Mouse (Mus musculus) layer of hippocampus, adult 18-20 months (tissue): ENCODE data around the gene Emilin3. TPM values are rescaled to one million over a fixed set of nuclear protein-coding genes. Genes with fewer than 3 reads are reported as not detected.
"Not testable (repeated sequence)": the region's sequence is repeated elsewhere in the genome, so short reads cannot be mapped to it uniquely, and the experiment has no call there.

ENCODE experiments used
- DNase-seq, 2 experiments: peaks; one replicate each; pipeline ENCODE4 v3.0.0; 2022; ENCODE audit warnings: low spot score in 2 of 2
- long read RNA-seq: library from polyadenylated mRNA; stranded (forward); transcript quantifications from one replicate; pipeline ENCODE4 v2.0.0, GENCODE M21; 2021
- total RNA-seq, 2 experiments: library from RNA; stranded (reverse); gene quantifications; 2 replicates each; pipeline ENCODE4 v1.2.3; 2021

Gene Emilin3
- under 1 TPM; 0.18 to 0.25 TPM for total RNA-seq
- long read RNA-seq, result 0 reads

GRCm38 (mm10) chr2:160912231-160912671 is at the start of gene Emilin3:
Emilin3 (minus strand) TSS chr2:160912328.
- no peak for DNase-seq

- DNase-seq, result no peak
These were observed 49.0 kb upstream of the Emilin3 start for GRCm38 (mm10) chr2:160960956-160961646.

GRCm38 (mm10) chr2:160959901-160960300 is 47.8 kb upstream of the Emilin3 start:
- no peak for DNase-seq

GRCm38 (mm10) chr2:160958737-160959136 is 46.6 kb upstream of the Emilin3 start:
- DNase-seq, result no peak

DNA sequence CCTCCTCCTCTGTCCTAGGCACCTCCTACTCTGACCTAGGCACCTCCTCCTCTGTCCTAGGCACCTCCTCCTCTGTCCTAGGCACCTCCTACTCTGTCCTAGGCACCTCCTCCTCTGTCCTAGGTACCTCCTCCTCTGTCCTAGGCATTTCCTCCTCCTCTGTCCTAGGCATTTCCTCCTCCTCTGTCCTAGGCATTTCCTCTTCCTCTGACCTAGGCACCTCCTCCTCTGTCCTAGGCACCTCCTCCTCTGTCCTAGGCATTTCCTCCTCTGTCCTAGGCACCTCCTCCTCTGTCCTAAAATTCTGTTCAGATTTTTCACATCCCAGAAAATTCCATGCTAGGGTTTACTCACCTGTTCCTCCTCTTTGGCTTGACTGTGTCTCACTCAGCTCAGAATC is 45.7 kb upstream of the Emilin3 start:
- DNase-seq, result not testable (repeated sequence)

- DNase-seq, result not testable (repeated sequence)
These were observed 45.2 kb upstream of the Emilin3 start for GRCm38 (mm10) chr2:160957307-160957706.

GRCm38 (mm10) chr2:160955331-160955730 is 43.2 kb upstream of the Emilin3 start:
- DNase-seq, result peak in 1 of 2 experiments; percentile 42

GRCm38 (mm10) chr2:160954541-160954940 is 42.4 kb upstream of the Emilin3 start:
- no peak for DNase-seq

DNA sequence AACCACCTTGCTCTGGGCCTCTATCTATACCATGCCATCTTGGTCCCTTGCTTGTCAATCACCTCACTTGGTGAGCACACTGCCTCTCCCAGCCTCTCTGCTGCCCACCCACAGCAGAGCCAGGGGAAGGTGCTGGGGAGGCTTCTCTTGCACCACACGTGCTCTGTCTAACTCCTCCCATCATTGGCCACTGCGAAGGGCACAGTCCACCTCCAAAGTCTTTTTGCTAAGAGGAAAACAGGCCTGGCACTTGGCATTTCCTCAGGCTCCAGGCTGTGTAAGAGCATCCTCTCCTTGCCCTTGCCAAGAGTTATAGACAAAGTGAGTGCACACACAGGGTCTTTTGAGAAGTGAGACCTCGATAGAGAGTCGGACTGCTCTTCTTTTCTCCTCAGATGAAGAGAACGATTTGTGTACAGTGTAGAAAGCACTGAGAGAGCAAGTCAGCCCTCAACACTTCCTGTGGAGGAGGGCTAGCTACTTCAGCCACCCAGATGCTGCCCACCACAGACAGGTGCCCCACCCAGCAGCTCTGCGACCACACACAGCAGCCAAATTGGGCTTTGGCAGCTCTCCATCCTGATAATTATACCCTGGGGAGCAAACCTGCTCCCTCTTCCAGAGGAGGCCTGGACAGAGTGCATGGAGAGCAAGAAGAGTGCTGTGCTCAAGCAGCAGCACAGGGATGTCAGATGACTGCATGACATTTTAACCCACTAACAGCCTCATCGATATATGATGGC is 41.2 kb upstream of the Emilin3 start:
- no peak for DNase-seq

- peak in 1 of 2 experiments; percentile 34 for DNase-seq
These were observed 39.5 kb upstream of the Emilin3 start for GRCm38 (mm10) chr2:160951595-160951994.

GRCm38 (mm10) chr2:160942443-160942842 is 30.3 kb upstream of the Emilin3 start:
- DNase-seq, result no peak

DNA sequence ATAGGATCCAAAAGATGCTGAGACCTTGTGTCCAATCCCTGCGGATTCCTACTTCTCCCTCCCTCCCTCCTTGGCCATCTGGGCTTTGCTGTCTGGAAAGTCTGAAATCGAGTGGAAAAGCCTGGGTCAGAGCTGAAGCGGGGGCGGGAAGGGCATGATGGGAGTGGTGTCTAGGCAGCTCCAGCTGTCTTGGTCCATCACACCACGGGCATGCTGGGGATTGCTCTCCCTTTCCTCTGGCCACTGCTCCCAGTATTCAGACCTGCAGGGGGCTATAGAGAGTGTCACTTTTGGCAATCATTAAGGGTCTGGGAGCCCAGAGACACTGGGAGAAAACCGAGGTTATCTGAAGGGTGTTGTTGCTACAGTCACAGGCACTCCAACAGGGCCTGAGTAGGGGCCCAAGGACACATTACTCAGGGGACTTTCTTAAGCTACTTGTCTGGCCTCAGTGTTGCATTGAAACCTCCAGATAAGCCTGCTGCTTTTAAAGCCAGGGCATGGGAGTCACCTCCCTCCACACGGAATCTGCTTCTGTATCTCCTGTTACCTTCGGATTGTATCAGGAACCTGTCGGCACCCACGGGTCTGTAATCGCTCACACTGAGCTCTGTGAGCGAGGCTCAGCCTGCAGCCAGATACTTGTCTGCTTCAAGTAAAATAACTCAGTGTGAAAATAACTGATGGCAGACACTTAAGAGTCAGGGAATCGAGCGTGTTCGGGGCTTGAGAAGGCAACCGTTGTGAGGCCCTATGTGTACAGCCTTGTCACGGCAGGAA is 29.0 kb upstream of the Emilin3 start:
- DNase-seq, result no peak

GRCm38 (mm10) chr2:160934451-160934850 is 22.3 kb upstream of the Emilin3 start:
- no peak for DNase-seq

DNA sequence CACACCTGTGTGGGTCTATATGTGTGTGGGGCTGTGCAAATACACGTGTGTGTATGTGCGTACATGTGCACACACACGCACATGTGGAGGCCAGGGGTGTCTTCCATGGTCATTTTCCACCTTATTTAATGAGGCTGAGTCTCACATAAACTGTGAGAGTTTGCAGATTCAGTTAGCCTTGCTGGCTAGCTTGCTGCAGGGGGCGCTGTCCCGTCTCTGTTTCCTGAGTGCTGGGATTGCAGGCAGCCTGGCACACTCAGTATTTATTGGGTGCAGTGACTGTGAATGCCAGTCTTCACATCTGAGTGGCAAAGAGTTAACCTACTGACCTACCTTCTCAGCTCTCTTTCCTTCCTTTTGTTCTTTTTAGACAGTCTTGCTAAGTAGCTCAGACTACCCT is 21.8 kb upstream of the Emilin3 start:
- DNase-seq, result no peak

- no peak for DNase-seq
These were observed 20.9 kb upstream of the Emilin3 start for GRCm38 (mm10) chr2:160932981-160933380.

DNA sequence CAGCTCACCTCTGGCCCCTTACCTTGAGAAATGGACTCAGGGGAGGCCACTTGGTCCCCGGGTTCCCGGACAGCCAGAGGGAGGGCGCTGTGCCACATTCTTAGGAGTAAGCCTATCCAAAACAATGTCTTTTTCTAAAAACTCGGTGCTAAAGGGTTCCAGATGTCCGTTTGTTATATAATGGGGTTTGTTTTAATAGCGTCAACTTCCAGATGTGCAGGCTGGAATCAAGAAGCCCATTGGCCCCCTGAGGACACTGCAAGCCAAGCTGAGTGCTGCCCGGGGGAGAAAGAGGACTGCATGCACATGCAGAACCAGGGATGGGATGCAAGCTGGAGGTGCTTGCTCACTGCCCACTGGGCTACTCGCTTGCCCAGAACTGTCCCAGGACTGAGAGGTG is 20.2 kb upstream of the Emilin3 start:
- no peak for DNase-seq

DNA sequence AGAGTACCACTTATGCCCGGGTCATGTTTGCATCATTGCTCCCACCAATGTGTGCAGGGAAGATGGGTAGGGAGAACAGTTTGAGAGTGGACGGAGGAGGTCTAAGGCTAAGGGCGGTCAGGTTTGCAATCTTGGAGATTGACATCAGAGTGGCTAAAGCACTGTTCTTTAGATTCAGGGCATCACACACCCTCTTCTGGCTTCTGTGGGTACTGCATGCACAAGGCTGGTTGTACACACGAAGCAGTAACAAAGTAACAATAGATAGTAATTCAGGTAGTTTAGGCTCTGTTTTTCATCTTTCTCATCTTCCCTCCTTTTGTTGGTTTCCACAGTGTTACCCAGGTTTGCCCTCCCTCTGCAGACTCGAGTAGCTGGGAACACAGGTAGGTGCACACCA is 19.2 kb upstream of the Emilin3 start:
- DNase-seq, result no peak

GRCm38 (mm10) chr2:160925203-160925602 is 13.1 kb upstream of the Emilin3 start:
- DNase-seq, result peak in 1 of 2 experiments; percentile 24

GRCm38 (mm10) chr2:160921285-160921684 is 9.2 kb upstream of the Emilin3 start:
- no peak for DNase-seq

GRCm38 (mm10) chr2:160918930-160919215 is 6.7 kb upstream of the Emilin3 start:
- DNase-seq, result no peak

GRCm38 (mm10) chr2:160918154-160918929 is 6.2 kb upstream of the Emilin3 start:
- no peak for DNase-seq
